Mouse (Mus musculus) adrenal gland, postnatal 10 days (tissue): ENCODE results near the gene Tbrg1. TPM values are rescaled to one million over a fixed set of nuclear protein-coding genes. Genes with fewer than 3 reads are reported as not detected.
A peak's percentile ranks its signal among the peaks of the same experiment; 100 is the strongest.

Experiments used
- DNase-seq: peaks from one replicate; pipeline ENCODE4 v3.0.0; 2021; ENCODE audit warnings: mixed read lengths
- long read RNA-seq, 2 experiments: library from polyadenylated mRNA; stranded (forward); transcript quantifications; one replicate each; pipeline ENCODE4 v2.0.0; 2021
- total RNA-seq, 2 experiments: library from RNA; stranded (reverse); gene quantifications; 2 replicates each; pipeline ENCODE4 v1.2.3; 2021

Tbrg1 gene
- 10 to 100 TPM; 81.4 to 88.9 TPM for total RNA-seq
- long read RNA-seq, experiment 1, transcript Tbrg1-201 (9 exons, 1,984 nt), result major isoform, 206 of 240 reads
- long read RNA-seq, experiment 1, partial matches to known transcripts, result 28 of 240 reads
- long read RNA-seq, experiment 1, other reads (novel, unspliced or antisense), result 4 of 240 reads
- long read RNA-seq, experiment 2, transcript Tbrg1-201 (9 exons, 1,984 nt), result major isoform, 90 of 104 reads
- long read RNA-seq, experiment 2, partial matches to known transcripts, result 7 of 104 reads
- long read RNA-seq, experiment 2, other reads (novel, unspliced or antisense), result 7 of 104 reads

GRCm38 (mm10) chr9:37656931-37657481 is at the start of gene Tbrg1:
Gene Tbrg1, minus strand, starts transcription at chr9:37657312.
- DNase-seq, result peak; percentile 89

GRCm38 (mm10) chr9:37689970-37690686 is 33.0 kb upstream of the Tbrg1 start:
- DNase-seq, result peak; percentile 45

- DNase-seq, result no peak
Measured at GRCm38 (mm10) chr9:37687941-37688303, 30.8 kb upstream of the Tbrg1 start.

GRCm38 (mm10) chr9:37687288-37687940 is 30.3 kb upstream of the Tbrg1 start:
- DNase-seq, result no peak

GRCm38 (mm10) chr9:37681123-37681522 is 24.0 kb upstream of the Tbrg1 start:
- DNase-seq, result no peak

GRCm38 (mm10) chr9:37675287-37675686 is 18.2 kb upstream of the Tbrg1 start:
- DNase-seq, result no peak

GRCm38 (mm10) chr9:37670261-37670660 is 13.1 kb upstream of the Tbrg1 start:
- no peak for DNase-seq

- DNase-seq, result no peak
Measured at GRCm38 (mm10) chr9:37669678-37670077, 12.6 kb upstream of the Tbrg1 start.

- DNase-seq, result peak; percentile 38
Measured at GRCm38 (mm10) chr9:37669115-37669514, 12.0 kb upstream of the Tbrg1 start, which contains the start of gene Panx3. Gene Panx3, minus strand, starts transcription at chr9:37669235.

GRCm38 (mm10) chr9:37666045-37666444 is 8.9 kb upstream of the Tbrg1 start:
- no peak for DNase-seq

- DNase-seq, result no peak
Measured at GRCm38 (mm10) chr9:37664604-37665003, 7.5 kb upstream of the Tbrg1 start.

GRCm38 (mm10) chr9:37663210-37663609 is 6.1 kb upstream of the Tbrg1 start:
- no peak for DNase-seq

- DNase-seq, result no peak
Measured at GRCm38 (mm10) chr9:37659413-37659812, 2.3 kb upstream of the Tbrg1 start.

- peak; percentile 21 for DNase-seq
Measured at GRCm38 (mm10) chr9:37656439-37656881, 652 bp downstream of the Tbrg1 start.

GRCm38 (mm10) chr9:37655961-37656360 is 1.2 kb downstream of the Tbrg1 start:
- no peak for DNase-seq

- DNase-seq, result no peak
Measured at GRCm38 (mm10) chr9:37653836-37654235, 3.3 kb downstream of the Tbrg1 start.

- no peak for DNase-seq
Measured at GRCm38 (mm10) chr9:37650639-37651038, 6.5 kb downstream of the Tbrg1 start.

- DNase-seq, result peak; percentile 37
Measured at GRCm38 (mm10) chr9:37646246-37646645, 10.9 kb downstream of the Tbrg1 start.

- no peak for DNase-seq
Measured at GRCm38 (mm10) chr9:37638721-37639120, 18.4 kb downstream of the Tbrg1 start.

GRCm38 (mm10) chr9:37636800-37637542 is 20.1 kb downstream of the Tbrg1 start:
- peak; percentile 20 for DNase-seq

- peak; percentile 72 for DNase-seq
Measured at GRCm38 (mm10) chr9:37636335-37636734, 20.8 kb downstream of the Tbrg1 start.

- no peak for DNase-seq
Measured at GRCm38 (mm10) chr9:37634269-37634668, 22.8 kb downstream of the Tbrg1 start.
